Mouse (Mus musculus) forelimb bud, embryonic 11.5 days (tissue): ENCODE measurements around the gene Aph1a.
"Not testable (repeated sequence)": the region's sequence is repeated elsewhere in the genome, so short reads cannot be mapped to it uniquely, and the experiment has no call there.

ENCODE experiments used
- DNase-seq: peaks from one replicate; pipeline ENCODE4 v3.0.0-alpha.2; 2012; ENCODE audit warnings: low read depth, low spot score

Gene Aph1a

DNA sequence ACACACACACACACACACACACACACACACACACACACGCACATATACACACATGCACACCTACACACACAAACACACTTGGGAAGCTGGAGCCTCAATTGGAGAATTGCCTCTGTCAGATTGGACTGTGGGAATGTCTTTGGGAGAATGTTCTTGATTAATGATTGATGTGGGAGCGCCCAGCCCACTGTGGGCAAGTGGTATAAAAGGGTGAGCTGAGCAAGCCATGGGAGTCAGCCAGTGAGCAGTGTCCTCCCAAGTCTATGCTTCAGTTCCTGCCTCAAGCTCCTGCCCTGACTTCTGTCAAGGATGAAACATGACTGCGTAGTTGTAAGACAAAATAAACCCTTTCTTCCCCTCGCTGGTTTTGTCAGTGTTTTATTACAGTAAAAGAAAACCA lies 6.2 kb upstream of the Aph1a start:
- DNase-seq: no peak

DNA sequence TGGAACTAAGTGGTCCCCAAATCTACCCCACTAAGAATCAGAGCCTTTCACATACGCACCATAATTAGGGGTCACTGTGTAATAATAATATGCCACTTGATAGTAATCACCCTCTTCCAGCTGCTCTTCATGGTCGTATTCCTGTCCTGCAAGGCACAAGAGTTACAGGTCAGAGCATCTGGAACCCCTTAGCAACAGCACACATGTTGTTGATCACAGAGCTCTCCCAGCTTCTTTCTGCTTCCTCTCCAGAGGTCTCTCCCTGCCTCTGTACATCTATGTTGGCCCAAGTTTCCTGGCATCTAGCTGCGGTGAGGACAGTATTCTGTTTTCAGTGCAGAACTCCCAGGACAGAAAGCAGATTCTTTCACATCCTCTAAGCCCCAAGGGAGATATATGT lies 4.1 kb upstream of the Aph1a start:
- peak; percentile 63 for DNase-seq

DNA sequence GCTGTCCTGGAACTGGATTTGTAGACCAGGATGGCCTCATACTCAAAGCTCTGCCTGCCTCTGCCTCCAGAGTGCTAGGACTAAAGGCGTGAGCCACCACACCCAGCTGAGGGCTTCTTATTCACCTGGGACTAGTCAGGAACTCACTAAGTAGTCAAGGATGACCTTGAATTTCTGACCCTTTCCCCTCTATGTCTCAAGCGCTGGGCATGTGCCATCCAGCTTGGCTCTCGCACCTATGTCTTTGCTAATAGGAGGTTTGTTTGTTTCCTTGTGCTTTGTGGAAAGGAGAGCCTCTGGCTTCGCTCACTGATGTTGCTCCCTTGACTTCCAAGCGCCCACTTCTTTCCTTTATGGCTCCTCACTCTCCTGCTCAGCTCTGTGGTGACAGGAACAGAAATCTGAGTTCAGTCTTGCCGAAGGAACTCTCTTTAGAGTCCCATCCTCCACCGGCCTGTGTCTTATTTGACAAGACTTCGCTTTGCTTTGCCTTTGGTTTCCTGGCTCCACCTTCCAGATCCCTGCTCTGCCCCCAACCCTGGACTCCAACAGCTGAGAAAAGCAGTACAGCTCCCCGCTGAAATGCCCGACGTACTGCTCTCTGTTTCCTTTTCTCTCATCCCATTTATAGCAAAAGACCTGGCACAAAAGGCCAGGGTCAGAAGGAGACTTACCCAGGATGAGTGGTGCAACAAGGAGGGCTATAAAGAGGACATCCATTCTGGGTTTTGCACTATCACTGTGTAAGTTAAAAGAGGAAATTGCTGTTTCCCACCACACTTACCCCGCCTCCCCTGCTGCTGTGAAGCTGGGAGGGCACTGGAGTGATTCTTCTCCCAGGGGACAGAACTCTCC lies 2.3 kb upstream of the Aph1a start, which contains the start of gene BC028528:
Gene BC028528, minus strand, starts transcription at position 795 of the 855 bp plus-strand sequence.
- no peak for DNase-seq

- no peak for DNase-seq
Observed at GRCm38 (mm10) chr3:95892066-95893052, 1.4 kb upstream of the Aph1a start.

DNA sequence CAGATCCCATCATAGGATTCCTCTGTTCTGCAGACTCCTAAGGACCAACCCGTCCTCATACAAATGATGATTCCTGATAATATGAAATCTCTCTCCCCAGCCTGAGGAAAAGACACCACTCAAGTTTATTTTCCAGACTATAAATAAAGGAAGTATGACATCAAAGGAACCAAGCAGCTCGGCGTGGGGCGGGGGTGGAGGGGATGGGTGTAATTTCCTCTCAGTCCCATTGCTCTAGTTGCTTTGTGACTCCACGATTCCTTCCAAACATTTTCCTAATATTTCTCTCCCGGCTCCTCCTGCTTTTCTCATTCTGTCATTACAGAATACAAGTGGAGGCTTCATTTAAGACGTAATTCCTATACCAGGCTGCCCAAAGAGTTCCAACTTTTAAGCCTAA lies 643 bp upstream of the Aph1a start:
- DNase-seq: no peak

DNA sequence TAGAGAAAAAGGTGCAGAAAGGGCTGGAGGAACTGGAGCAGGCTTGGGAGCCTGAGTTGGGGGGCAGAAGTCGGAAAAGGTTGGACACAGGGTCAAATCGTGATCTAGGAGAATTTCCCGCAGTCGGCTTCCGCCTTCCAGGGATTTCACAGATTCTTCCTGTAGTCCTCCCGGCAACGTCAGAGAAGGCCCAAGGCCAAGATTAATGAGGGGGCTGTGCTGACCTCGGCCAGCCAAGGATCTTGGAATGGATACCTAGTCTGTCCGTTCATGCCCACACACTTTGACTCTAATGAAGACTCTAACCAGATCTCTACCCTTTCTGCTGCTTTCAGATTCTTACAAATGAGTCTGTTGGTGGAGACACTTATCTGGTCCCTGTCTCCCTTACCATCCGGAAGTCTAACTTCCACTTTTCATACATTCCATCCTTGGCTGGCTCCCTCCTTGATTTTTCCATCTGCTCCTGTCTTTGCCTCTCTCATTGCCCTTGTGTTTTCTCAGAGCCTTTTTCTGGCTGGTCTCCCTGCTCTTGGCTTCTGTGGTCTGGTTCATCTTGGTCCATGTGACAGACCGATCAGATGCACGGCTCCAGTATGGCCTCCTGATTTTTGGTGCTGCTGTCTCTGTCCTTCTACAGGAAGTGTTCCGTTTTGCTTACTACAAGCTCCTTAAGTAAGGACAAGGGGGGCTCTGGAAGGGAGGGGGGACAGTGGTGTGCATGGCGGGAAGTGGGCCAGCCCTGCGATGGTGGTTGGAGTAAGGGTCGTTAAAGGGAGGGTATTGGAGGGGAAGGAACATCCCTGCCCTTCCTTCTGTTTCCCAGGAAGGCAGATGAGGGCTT lies 770 bp downstream of the Aph1a start:
- DNase-seq: no peak

GRCm38 (mm10) chr3:95895501-95895900 lies 1.7 kb downstream of the Aph1a start:
- DNase-seq: not testable (repeated sequence)

DNA sequence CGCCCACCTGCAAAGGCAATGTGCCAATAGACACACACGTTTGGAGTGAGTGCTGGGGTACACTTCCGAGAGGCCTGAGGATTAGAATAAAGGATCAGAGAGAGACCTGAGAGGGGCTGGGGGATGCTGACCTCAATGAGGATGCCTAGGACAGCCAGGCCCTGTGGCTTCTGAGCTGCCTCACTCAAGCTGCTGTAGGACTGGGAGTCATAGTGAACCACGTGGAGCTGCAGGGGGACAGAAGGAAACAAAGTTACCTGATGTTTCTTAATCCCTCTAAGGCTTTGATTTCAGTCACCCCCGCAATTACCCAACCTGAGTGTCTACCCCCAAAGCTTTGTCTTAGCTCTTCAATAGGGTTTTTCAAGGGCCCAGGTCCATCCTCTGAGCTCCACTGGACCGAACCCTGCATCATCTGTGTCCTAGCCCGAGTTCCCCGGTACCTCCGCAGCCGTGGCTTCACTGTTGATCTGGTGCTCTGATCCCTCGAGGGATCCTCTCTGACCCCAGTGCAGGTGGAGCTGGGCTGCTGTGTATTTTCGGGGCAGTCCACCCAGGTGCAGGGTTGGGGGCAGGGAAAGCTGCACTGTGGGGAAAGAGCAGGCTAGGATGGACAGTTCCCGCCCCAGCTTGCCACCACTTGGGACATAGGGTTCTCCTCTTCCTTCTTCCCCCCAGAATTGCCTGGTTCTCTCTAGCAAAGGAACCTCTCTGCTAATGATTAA lies 6.2 kb downstream of the Aph1a start:
- DNase-seq: no peak

DNA sequence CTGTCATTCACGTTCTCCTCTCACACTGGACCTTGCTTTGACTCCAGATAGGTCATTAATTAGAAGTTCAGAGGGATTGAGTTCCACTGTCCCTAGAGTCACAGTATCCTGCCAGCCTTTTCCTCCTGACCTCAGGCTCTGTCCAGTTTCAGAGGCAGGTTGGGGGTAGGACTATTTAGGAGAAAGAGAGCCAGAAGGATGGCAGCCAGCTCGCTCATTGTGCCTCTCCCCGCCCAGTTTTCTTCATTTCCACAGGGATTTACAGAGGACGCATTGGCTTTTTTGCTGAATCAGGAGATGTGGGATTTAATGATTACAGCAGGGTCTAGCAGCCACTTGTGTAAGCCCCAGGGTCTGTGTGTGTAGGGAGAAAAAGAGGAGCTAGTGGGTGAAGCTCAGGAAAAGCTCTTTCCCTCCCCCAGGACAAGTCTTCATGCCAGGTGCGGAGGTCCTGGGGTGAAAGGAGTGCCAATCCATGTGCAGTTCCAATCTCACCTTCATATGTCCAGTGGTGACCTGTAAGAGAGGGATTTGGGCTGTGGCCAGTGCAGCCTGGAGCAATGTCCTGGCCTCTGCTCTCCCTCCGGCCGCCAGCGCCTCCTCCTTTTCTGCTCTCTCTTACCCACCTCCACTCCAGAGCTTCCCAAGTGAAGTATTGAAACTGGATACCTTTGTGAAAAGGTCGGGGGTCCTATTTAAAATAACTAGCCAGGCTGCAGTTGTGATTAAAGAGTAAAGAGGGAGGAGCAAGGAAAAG lies 8.0 kb downstream of the Aph1a start:
- DNase-seq: no peak

- DNase-seq: no peak
Observed at GRCm38 (mm10) chr3:95902373-95902625, 8.5 kb downstream of the Aph1a start.

- no peak for DNase-seq
Observed at GRCm38 (mm10) chr3:95902643-95903042, 8.9 kb downstream of the Aph1a start.

- DNase-seq: peak; percentile 39
Observed at GRCm38 (mm10) chr3:95903753-95904502, 10.2 kb downstream of the Aph1a start.

- DNase-seq: peak; percentile 49
Observed at GRCm38 (mm10) chr3:95904568-95904967, 10.8 kb downstream of the Aph1a start, which contains the start of gene Car14. Gene Car14, minus strand, starts transcription at chr3:95904691.

GRCm38 (mm10) chr3:95905146-95905939 lies 11.6 kb downstream of the Aph1a start:
- peak; percentile 76 for DNase-seq

DNA sequence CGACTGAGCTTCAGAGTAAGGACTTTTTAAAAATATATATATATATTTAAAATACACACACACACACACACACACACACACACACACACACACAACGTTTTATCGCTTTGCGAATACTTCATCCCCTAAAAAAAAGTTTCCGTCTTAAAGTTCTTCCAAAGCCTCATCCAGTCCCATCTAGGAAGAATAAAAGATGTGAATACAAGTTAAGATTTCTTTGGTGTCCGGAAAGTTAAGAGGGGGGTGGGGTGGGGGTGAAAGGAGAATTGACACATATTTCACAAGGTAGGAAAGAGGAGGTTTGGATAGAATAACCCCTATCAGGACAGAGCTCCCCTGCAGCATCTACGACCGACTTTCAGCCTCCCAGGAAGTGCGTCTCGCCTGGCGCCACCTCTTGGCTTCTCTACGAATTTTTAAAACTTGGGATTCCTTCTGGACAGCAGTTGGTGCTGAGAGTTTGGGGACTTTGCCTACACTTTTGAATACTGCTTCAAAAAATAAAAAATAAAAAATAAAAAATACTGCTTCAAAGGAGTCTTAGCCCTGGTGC lies 12.2 kb downstream of the Aph1a start:
- peak; percentile 66 for DNase-seq

DNA sequence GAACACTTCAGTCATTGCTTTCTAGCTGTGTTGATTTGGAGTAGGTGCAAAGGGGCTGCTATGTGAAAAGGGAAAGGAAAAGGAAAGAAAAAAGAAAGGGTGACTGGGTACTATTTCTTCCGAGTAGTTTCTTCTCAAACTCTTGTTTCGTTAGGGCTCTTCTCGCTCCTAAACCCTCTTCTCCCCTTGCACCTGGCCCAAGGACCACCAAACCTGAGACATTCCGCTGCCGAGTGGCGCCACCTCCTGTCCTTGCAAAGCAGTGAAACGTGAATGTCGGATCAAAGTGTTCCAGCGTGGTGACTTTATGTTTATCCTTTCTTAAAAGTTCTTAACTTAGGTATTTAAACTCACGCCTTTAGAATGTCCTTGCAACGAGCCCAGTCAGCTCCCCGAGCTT lies 13.1 kb downstream of the Aph1a start:
- peak; percentile 77 for DNase-seq

DNA sequence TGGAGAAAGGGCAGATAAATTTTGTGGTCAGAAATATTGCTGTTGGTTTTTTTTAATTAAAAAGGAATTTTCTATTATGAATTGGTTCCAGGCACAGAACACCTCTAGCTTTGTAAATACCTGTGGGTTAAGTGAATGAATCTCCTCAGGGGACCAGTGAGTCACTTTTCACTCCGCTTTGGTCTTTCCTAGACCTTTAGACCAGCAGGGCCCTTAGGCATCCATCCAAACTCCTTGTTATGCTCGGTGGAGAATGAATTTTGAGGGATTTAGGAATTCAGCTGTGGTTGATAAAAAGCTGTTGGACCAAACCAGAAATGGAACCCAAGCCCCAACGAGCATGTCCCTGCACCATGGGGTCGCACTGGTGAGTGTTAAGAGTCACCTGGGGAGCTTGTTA lies 13.8 kb downstream of the Aph1a start:
- DNase-seq: no peak

DNA sequence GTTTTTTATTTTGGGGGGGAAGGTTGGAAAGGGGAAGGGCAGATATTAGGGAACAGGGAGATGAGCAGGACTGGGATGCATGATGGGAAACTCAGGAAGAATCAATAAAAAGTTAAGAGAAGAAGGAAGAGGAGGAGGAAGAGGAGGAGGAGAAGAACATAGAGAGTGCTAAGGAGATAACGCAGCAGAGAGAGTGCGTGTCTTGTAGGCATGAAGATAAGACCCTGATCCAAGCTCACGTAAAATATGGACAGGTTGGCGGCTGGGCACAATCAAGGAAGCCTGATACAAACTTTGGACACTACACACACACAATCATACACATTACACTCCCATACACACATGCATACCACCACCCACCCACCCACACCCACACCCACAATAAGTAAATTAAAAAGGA lies 20.9 kb downstream of the Aph1a start:
- no peak for DNase-seq
